Mouse (Mus musculus): ENCODE measurements around the gene Ebf1.

The Ebf1 gene

GRCm38 (mm10) chr11:44894798-44895197, 277.7 kb downstream of the Ebf1 start:
- no peak for DNase-seq (ENCODE audit: low spot score in 2 of 2)

GRCm38 (mm10) chr11:44895893-44896292, 278.8 kb downstream of the Ebf1 start:
- no peak for DNase-seq (ENCODE audit: low spot score in 2 of 2)

- no peak for DNase-seq (ENCODE audit: low spot score in 2 of 2)
These were observed 280.1 kb downstream of the Ebf1 start for GRCm38 (mm10) chr11:44897140-44897665.

GRCm38 (mm10) chr11:44899554-44899953, 282.4 kb downstream of the Ebf1 start:
- DNase-seq (ENCODE audit: low spot score in 2 of 2), result no peak

- DNase-seq (ENCODE audit: low spot score in 2 of 2), result no peak
These were observed 282.8 kb downstream of the Ebf1 start for GRCm38 (mm10) chr11:44899965-44900364.

GRCm38 (mm10) chr11:44900496-44900895, 283.4 kb downstream of the Ebf1 start:
- no peak for DNase-seq (ENCODE audit: low spot score in 2 of 2)

- DNase-seq (ENCODE audit: low spot score in 2 of 2), result no peak
These were observed 284.6 kb downstream of the Ebf1 start for GRCm38 (mm10) chr11:44901715-44902114.

GRCm38 (mm10) chr11:44902165-44902564, 285.0 kb downstream of the Ebf1 start:
- no peak for DNase-seq (ENCODE audit: low spot score in 2 of 2)

- DNase-seq (ENCODE audit: low spot score in 2 of 2), result no peak
These were observed 287.0 kb downstream of the Ebf1 start for GRCm38 (mm10) chr11:44904121-44904520.

- peak in 1 of 2 experiments; percentile 17 for DNase-seq (ENCODE audit: low spot score in 2 of 2)
These were observed 289.3 kb downstream of the Ebf1 start for GRCm38 (mm10) chr11:44906456-44906855.

GRCm38 (mm10) chr11:44911765-44912164, 294.6 kb downstream of the Ebf1 start:
- no peak for DNase-seq (ENCODE audit: low spot score in 2 of 2)

- DNase-seq (ENCODE audit: low spot score in 2 of 2), result no peak
These were observed 296.7 kb downstream of the Ebf1 start for GRCm38 (mm10) chr11:44913806-44914205.

- DNase-seq (ENCODE audit: low spot score in 2 of 2), result no peak
These were observed 299.9 kb downstream of the Ebf1 start for GRCm38 (mm10) chr11:44917059-44917458.

- no peak for DNase-seq (ENCODE audit: low spot score in 2 of 2)
These were observed 306.0 kb downstream of the Ebf1 start for GRCm38 (mm10) chr11:44923138-44923537.

- no peak for DNase-seq (ENCODE audit: low spot score in 2 of 2)
These were observed 306.9 kb downstream of the Ebf1 start for GRCm38 (mm10) chr11:44923868-44924508.

- DNase-seq (ENCODE audit: low spot score in 2 of 2), result peak in 1 of 2 experiments; percentile 64
These were observed 307.8 kb downstream of the Ebf1 start for GRCm38 (mm10) chr11:44924896-44925295.

GRCm38 (mm10) chr11:44925806-44926525, 308.8 kb downstream of the Ebf1 start:
- peak in 1 of 2 experiments; percentile 30 for DNase-seq (ENCODE audit: low spot score in 2 of 2)

- no peak for DNase-seq (ENCODE audit: low spot score in 2 of 2)
These were observed 311.3 kb downstream of the Ebf1 start for GRCm38 (mm10) chr11:44928403-44928802.

- DNase-seq (ENCODE audit: low spot score in 2 of 2), result no peak
These were observed 315.9 kb downstream of the Ebf1 start for GRCm38 (mm10) chr11:44932942-44933483.

- no peak for DNase-seq (ENCODE audit: low spot score in 2 of 2)
These were observed 326.7 kb downstream of the Ebf1 start for GRCm38 (mm10) chr11:44943781-44944180.

- no peak for DNase-seq (ENCODE audit: low spot score in 2 of 2)
These were observed 327.3 kb downstream of the Ebf1 start for GRCm38 (mm10) chr11:44944401-44944800.

- peak in 1 of 2 experiments; percentile 21 for DNase-seq (ENCODE audit: low spot score in 2 of 2)
These were observed 329.5 kb downstream of the Ebf1 start for GRCm38 (mm10) chr11:44946618-44947017.

GRCm38 (mm10) chr11:44948541-44948940, 331.4 kb downstream of the Ebf1 start:
- DNase-seq (ENCODE audit: low spot score in 2 of 2), result peak in 1 of 2 experiments; percentile 17

Measured in urinary bladder, postnatal 36 days (tissue).